Mouse (Mus musculus): ENCODE measurements around the gene Brd3os.

The Brd3os gene

GRCm38 (mm10) chr2:27421293-27422068 lies 20.6 kb upstream of the Brd3os start:
- DNase-seq (ENCODE audit: low read depth, low spot score): no peak

DNA sequence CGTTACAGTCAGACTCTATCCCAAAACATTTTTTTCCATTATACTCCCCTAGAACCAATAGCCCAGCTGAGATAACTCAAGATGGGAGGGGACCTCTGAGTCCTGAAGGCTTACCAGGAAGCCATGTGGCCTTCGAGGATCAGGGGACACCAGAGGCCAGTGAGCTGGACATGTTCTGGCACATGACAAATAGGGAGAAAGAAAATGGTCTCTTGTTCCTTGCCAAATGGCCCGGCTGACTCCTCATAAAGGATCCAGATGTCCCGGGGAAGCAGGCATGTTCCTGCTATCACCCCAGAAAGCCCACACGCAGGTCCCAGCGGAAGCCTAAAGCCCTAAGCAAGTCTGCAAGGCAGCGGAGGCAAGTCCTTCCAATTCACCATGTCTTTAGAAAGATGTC lies 18.5 kb upstream of the Brd3os start:
- DNase-seq (ENCODE audit: low read depth, low spot score): no peak

DNA sequence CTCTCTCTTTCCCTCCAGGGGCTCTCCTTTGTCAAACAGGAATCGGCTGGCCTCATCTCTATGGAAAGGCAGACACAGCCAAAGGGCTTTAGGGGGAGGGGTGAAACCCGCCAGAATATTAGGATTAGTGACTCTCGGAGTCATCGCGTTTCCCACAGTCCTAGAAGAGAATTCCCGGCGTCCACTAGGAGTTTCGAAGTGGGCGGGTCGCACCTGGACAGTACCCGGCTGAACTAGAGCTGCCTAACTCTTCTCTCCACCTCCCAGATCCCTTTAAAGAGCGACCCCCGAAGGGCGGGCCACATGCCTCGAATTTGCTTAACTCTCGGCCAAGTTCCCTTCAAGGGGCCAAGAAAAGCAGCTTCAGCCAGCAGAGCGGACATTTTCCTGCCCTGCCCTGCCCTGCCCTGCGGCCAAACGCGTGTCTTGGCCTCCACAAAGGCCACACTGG lies 16.9 kb upstream of the Brd3os start:
- DNase-seq (ENCODE audit: low read depth, low spot score): no peak

DNA sequence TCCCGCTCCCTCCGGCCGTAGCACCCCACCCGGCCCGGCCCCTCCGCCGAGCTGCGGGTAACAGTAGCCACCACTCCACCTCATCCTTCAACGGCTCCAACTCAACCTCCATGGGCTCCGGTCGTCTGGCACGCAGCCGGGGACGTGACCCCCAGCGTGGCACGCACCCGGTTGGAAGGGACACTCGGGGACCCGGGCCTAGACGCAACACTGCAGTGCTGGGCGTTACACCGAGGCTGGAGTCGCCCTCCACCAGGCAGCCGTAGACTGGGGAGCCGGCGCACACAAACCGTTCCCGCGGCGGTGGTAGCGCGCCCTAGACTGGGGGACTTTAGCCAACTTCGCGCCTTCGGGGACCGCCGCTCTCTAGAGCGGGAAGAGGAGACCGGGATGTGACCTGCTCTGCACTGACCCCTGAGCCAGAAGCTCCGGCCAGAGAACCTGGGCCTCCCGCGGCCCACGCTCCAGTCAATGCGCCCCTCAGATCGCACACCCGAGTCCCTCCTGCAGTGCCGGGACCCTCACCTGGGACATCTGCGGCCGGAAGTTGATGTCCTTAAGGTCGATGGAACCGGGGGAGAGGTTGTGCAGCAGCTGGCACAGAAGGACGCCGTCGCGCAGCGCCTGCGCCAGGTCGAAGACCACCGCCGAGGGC lies 16.2 kb upstream of the Brd3os start:
- DNase-seq (ENCODE audit: low read depth, low spot score): peak; percentile 42

DNA sequence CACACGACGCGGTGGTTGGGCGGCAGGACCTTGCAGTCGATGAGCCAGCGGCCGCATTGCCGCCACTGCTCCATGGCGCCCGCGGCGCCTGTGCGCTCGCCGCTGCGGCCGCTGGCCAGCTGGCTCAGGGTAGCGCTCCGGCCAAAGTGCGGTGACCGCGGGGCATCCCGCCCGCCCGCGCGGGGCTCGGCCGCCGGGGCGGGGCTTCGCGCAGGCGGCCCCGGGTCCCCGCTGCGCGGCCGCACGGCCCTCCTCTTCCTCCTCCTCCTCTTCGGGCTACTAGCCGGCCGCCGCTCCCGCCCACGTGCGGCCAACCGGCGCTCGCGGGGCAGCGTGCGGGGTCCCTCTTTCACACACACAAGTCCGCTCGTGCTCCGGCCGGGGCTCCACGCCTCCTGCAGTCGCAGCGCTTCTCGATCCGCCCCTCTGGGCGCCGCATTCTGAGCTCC lies 15.7 kb upstream of the Brd3os start:
- DNase-seq (ENCODE audit: low read depth, low spot score): no peak

DNA sequence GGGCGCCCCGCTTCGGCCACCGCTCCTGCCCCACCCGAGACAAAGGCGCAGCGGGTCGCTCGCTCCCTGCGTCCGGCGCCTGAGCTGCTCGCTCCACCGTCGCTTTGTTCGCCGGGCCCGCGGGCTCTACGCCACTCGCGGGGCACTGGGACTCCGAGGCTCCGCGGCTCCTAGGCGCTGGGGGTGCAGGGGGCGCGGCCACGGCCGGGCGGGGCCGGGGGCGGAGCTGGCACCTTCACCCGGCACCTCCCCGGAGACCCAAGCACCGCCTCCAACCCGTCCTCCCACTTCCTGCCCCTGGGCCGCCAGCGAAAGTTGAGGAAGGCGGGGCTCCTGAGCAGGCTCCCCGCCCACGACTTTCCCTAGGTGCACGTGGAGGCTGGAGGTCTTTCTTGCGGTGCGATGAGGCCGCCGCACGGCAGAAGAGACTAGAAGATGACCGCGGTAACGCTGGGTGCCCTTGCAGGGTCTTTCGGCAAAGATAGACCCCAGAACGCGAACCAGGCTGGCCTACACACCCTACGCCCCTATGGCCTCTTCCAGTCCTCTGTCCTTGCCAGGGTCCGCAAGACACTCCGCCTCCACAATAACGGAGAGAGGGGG lies 15.2 kb upstream of the Brd3os start, which contains the start of gene Vav2:
Vav2 (minus strand) TSS at position 179 of the 603 bp plus-strand sequence.
- peak; percentile 95 for DNase-seq (ENCODE audit: low read depth, low spot score)

DNA sequence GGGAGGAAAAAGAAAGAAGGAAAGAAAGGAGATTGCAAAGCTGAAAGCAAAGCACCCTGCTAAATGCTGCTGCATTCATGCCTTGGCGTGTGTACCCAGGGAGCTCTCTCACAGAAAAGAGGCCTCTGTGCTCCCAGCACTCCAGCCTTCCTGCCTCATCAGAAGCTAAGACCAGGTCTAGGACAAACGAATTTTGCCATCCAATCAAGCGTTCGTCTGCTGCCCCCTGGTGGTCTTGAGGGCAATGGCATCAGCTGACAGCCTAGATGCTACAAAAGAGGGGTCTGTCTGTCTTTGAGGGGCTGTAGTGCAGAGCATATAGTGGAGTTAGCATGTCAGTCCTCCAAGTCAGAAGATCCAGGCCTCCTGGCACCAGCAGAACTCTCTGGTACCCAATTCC lies 14.1 kb upstream of the Brd3os start:
- peak; percentile 78 for DNase-seq (ENCODE audit: low read depth, low spot score)

DNA sequence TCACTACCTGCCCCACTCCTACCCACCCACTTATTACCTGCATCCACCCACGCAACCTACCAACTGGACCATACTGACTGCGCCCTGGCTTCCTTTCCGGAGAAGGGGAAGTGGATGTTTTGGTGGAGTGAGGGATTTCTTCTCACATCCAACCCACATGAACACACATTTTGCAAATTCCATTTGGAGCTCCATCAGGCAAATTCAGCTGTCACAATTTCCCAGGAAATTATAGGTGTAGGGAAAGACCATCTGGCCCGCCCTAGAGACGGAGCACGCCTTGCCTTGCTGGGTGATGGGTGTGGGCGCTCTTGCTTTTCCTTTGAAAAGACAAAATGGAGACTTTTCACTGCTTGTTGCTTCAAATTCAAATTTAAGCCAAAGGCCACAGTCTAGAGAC lies 11.5 kb upstream of the Brd3os start:
- DNase-seq (ENCODE audit: low read depth, low spot score): no peak

DNA sequence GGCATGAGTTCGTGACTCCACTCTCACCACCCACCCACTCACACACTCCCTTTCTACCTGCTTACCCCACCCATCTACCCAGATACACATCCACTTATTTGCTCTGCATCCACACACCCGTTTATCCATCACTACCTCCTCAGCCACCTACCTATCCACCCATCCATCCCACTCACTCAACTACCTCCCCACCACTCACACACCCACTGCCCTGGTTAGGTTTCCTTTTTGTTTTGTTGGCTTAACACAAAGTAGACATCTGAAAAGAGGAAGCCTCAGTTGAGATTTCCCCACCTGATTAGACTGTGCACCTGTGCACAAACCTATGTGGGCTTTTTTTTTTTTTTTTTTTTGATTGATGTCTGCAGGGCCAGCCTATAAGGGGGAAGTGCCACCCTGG lies 9.5 kb upstream of the Brd3os start:
- DNase-seq (ENCODE audit: low read depth, low spot score): peak; percentile 49

DNA sequence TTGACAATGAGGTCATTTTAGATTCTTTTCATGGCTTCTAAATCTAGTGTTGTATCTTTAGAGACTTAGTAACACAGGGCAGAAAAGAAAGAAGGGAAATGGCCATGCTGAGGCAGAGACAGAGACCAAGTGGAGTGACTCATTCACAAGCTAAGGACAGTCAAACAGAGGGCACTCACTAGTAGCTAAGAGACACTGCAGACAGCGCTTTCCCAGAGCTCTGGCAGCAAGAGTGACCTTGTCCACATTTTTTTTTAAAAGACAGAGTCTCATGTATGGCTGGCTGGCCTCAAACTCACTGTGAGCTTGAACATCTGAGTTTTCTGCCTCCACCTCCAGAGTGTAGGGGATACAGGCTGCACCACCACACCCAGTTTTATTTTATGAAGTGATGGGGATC lies 4.2 kb upstream of the Brd3os start:
- no peak for DNase-seq (ENCODE audit: low read depth, low spot score)

GRCm38 (mm10) chr2:27438281-27438680 lies 3.8 kb upstream of the Brd3os start:
- DNase-seq (ENCODE audit: low read depth, low spot score): peak; percentile 64

GRCm38 (mm10) chr2:27442708-27443449 lies 755 bp downstream of the Brd3os start:
- no peak for DNase-seq (ENCODE audit: low read depth, low spot score)

DNA sequence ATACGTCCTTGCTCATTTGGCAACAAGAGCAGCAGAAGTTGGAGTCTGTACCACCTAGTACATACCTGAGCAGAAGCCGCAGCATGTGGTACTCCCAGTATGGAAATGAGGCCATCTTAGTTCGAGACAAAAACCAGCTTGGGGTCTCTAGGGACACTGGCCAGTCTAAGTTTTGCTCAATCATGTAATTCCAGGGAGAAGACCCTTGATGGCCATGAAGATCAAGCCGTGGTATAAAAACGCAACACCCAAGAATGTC lies 1.3 kb downstream of the Brd3os start:
- no peak for DNase-seq (ENCODE audit: low read depth, low spot score)

DNA sequence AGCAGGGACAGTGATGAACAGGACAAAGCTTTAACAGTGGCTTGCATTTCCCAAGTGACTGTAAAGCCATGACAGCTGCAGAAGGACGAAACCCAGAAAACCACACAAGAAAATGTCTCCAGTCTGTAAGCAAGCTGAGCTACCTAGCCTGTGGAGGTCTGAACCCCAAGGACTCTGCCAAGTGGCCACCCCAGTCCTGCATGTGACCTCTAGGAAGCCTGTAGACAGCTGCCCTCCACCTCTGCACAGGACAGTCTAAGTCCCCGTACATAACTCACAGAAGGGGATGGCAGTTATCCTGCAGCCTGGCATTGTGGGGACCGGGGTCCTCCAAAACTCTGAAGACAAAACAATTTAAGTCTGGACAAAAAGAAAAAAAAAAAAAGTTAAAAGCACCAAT lies 3.8 kb downstream of the Brd3os start:
- DNase-seq (ENCODE audit: low read depth, low spot score): no peak

GRCm38 (mm10) chr2:27446812-27447211 lies 4.7 kb downstream of the Brd3os start:
- DNase-seq (ENCODE audit: low read depth, low spot score): no peak

DNA sequence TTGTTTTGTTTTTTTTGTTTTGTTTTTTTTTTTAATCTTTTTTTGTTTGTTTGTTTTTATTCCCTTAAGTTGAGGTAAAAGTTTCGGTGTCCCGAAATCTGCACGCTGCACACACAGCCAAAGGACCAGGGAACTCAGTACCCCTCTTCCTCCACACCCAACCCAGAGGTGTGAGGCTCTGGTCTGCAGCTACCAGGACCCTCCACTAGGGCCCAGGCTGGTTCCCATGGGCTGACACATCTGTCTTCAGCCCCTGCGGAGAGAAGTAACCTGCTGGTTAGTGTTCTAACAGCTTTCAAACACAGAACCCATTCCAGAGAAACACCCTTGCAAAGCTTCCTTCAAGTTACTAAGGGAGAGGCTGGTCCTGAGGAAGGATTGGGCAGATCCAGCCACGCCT lies 5.7 kb downstream of the Brd3os start:
- no peak for DNase-seq (ENCODE audit: low read depth, low spot score)

DNA sequence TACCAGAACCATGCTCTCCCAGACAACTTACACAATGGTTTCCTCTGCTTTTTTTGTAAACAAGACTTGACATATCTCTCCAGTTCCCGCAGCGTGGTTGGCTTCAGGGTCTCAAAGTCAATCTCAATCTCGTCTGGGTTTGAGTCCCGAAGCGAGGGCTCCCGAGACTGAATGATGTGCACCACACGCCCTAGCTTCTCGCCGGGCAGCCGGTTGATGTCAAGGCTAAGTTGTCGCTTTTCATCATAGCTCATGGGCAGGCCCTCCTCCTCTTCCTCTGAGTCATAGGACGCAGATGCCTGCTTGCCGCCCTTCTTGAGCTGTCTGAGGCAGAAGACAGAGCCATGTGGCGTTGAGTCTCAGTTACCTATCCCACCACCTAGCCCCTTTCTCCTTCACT lies 8.1 kb downstream of the Brd3os start:
- no peak for DNase-seq (ENCODE audit: low read depth, low spot score)

DNA sequence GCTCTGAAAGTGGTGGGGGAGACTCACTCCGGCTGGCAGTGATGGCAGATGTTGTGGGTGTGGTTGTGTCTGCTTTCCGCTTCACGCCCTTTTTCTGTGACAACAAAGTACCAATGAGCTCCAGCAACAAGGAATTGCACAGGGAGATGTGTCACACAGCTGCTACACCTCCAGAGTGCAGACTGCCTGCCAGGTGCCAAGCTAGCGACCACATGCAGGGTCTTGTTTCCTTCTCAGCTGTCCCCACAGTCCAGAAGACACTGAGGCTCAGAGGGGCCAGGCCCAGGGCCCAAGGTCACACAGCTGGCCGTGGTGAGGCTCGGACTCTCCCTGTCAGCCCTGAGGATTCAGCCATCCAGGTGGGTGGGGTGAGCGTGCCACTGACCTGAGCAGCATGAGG lies 17.6 kb downstream of the Brd3os start:
- no peak for DNase-seq (ENCODE audit: low read depth, low spot score)

- DNase-seq (ENCODE audit: low read depth, low spot score): no peak
Observed at GRCm38 (mm10) chr2:27460163-27460562, 18.0 kb downstream of the Brd3os start.

DNA sequence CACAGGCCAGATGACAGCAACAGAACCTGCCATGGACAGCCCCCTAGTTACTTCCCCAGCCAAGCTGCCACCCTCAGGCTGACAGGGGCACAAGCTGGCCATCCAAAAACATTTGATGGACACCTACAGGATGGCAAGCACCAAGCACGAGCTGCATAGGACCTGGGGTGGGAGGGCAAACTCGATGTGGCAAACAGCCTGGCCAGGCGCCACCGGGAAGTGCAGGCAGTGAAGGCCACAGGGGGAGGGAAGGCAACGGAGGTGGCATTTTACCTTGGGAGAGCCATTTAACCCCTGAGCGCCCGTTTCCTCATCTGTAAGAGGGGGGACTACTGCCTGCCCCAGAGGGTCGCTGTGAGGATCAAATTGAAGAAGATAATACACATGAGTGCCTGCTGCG lies 18.5 kb downstream of the Brd3os start:
- DNase-seq (ENCODE audit: low read depth, low spot score): no peak

DNA sequence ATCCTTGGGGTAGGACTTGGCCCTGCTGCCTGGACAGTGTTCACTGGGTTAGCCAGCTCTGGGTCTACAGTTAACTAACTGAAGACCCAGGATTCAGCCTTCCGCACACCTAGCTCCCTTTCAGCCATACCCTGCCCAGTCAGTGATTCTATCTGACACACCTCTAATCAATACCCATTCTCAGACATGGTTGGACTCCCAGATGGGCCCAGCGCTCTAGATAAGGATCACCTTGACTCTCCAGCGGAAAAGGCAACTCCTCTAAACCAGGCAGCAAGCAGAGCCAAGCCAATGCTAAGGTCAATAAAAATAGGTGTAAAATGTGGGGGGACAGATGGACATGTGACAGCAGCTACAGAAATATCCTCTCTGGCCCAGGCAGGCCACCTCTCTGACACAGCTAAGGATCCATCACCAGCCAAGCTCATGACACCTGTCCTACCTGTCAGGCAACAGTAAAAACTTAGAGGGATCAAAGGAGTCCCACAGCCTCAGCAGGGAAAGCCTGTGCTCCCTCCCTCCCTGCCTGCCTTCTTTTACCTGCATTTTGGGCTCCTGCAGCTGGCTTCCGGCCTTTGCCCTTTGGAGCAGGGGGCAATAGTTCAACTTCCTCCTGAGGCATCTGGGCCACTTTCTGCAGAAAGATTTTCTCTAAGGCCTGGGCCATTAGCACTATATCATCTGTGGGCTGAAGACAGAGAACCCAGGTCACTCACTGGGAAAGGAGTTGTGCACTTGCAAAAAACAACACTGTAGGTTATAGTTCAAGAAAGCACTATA lies 19.9 kb downstream of the Brd3os start:
- no peak for DNase-seq (ENCODE audit: low read depth, low spot score)

- no peak for DNase-seq (ENCODE audit: low read depth, low spot score)
Observed at GRCm38 (mm10) chr2:27462901-27463300, 20.8 kb downstream of the Brd3os start.
